Mouse (Mus musculus) heart, postnatal 0 days (tissue): ENCODE data around the gene 1700125H20Rik. TPM values are rescaled to one million over a fixed set of nuclear protein-coding genes. Genes with fewer than 3 reads are reported as not detected.

Experiments
- ATAC-seq: fragments of 200-750 bp; cut with Nextera tagmentation; 2 replicates; pipeline ENCODE4 v1.8.0; 2017; ENCODE audit warnings: low read depth, moderate number of reproducible peaks, moderate library complexity; ENCODE audit not compliant: insufficient read depth
- DNase-seq: peaks from one replicate; pipeline ENCODE4 v3.0.0-alpha.2; 2016; ENCODE audit warnings: low spot score
- H3K27ac ChIP-seq: fragments of 300-500 bp; sonication (generic); 2 replicates; pipeline ENCODE4 v1.5.1; 2014; ENCODE audit warnings: low read depth, mild to moderate bottlenecking
- H3K27me3 ChIP-seq: fragments of 300-500 bp; sonication (generic); 2 replicates; pipeline ENCODE4 v1.6.1; 2014; ENCODE audit warnings: low read length, mixed read lengths; ENCODE audit not compliant: control insufficient read depth, insufficient read depth
- H3K36me3 ChIP-seq: fragments of 300-500 bp; sonication (generic); replicated peaks from 2 replicates; pipeline ENCODE4 v1.6.1; 2014; ENCODE audit warnings: low read length, mixed read lengths; ENCODE audit not compliant: control insufficient read depth, insufficient read depth
- H3K4me1 ChIP-seq: fragments of 300-500 bp; sonication (generic); 2 replicates; pipeline ENCODE4 v1.6.1; 2014; ENCODE audit warnings: antibody characterized with exemption; ENCODE audit not compliant: control insufficient read depth, insufficient read depth
- H3K4me2 ChIP-seq: fragments of 300-500 bp; sonication (generic); 2 replicates; pipeline ENCODE4 v1.6.1; 2014; ENCODE audit warnings: low read depth, mild to moderate bottlenecking, low read length, moderate library complexity
- H3K4me3 ChIP-seq: fragments of 300-500 bp; sonication (generic); 2 replicates; pipeline ENCODE4 v1.5.1; 2014; ENCODE audit warnings: low read depth, low read length
- H3K9ac ChIP-seq: fragments of 300-500 bp; sonication (generic); replicated peaks from 2 replicates; pipeline ENCODE4 v1.6.1; 2014; ENCODE audit warnings: low read depth, low read length, mixed read lengths
- H3K9me3 ChIP-seq: fragments of 300-500 bp; sonication (generic); replicated peaks from 2 replicates; pipeline ENCODE4 v1.6.1; 2016; ENCODE audit warnings: low read length; ENCODE audit not compliant: control insufficient read depth
- CTCF ChIP-seq: IDR thresholded peaks from 2 replicates; pipeline ENCODE4 v1.5.1; 2016; ENCODE audit warnings: antibody characterized with exemption, control low read depth, low read depth
- EP300 ChIP-seq: IDR thresholded peaks from 2 replicates; pipeline ENCODE4 v1.6.1; 2016; ENCODE audit warnings: antibody characterized with exemption, low read depth
- WGBS: fragments of 180-500 bp; shearing (Covaris S2); extraction: QIAGEN DNeasy Blood & Tissue Kit; methylation state at CpG from one replicate; pipeline ENCODE4 v1.1.7; 2014; 5-methylcytosine and 5-hydroxymethylcytosine counted together
- polyA plus RNA-seq: library from polyadenylated mRNA; unstranded; fragments of >200 nt; fragmentation: Nextera tagmentation; extraction: Ambion mirVana; gene quantifications from 2 replicates; pipeline ENCODE4 v1.2.1, GENCODE M21; 2015
- total RNA-seq: library from RNA; depleted of rRNA; stranded (reverse); fragments of >200 nt; gene quantifications from 2 replicates; pipeline ENCODE4 v1.2.3, GENCODE M21; 2014; ENCODE audit warnings: low replicate concordance; rRNA removed

The 1700125H20Rik gene
- total RNA-seq (not detected in 2 replicates), polyA plus RNA-seq (0.23 and 0.36 TPM in 2 replicates)

DNA sequence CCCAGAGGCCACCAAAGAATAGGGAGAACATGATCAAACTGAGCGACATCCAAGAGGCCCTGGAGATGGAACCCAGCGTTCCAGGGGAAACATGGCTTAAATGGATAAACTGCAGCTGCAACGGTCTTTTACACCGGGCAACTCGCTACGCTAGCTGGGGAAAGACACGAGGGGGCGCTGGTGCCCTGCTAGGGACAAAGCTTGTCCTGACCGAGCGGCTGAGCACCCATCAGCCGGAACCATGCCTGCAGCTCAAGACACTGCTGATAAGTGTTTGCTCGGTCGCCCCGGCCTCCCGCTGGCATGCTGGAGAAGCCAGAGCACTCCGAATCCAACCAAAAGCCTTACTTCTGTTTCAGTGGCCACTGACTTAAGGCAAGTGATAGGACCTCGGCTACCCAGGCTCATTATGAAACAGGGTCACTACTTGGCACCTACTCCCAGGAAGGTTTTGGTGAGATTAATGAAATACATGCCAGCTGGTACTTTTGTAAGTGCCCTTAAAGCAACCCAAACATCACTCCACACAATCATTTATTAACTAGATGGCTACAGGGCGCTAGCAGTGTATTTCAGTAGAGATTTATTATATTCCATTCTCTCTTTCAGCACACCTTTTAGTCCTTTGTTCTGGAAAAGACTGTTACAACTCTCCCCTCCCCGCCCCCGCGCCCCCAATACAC, at the start of gene 1700125H20Rik:
1700125H20Rik (plus strand) TSS at position 347 of the 683 bp plus-strand sequence.
- DNase-seq (peak; percentile 78), ATAC-seq (peak; percentile 87)
- 0 out of 2 replicates have a peak, but pooled peaks cover 5% of the 10 kb centered on the region for H3K27me3 ChIP-seq
- no peak within 1 kb of the TSS for H3K27ac ChIP-seq
- no peaks in the 10 kb centered on the region for H3K36me3 ChIP-seq
- 14% methylated on average over 21 of the region's 21 CpGs for WGBS
- H3K4me2 ChIP-seq: peak within 1 kb of the TSS; percentile 52
- H3K4me3 ChIP-seq: peak within 1 kb of the TSS; percentile 22
- H3K9ac ChIP-seq: no peak within 1 kb of the TSS
- H3K9me3 ChIP-seq: no peaks in the 10 kb centered on the region
- TF ChIP-seq CTCF: peak; percentile 90
- TF ChIP-seq EP300: no peak
- no peaks in the 10 kb centered on the region for H3K4me1 ChIP-seq

DNA sequence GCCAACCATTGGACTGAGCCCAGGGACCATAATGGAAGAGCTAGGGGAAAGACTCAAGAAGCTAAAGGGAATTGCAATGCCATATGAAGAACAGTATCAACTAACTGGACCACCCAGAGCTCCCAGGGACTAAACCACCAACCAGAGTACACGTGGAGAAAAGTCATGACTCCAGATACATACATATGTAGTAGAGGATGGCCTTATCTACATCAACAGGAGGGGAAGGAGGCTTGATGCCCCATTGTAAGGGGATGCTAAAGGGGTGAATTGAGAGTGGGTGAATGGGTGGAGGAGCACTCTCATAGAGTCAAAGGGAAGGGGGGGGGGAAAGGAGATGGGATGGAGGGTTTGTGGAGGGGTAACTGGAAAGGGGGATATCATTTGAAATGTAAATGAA, 48.1 kb upstream of the 1700125H20Rik start:
- Histone ChIP-seq H3K9me3 (no peaks in the 10 kb centered on the region), H3K36me3 (peaks cover 4% of the 10 kb centered on the region; the same call in 1 of the 2 replicates), H3K4me1 (0 out of 2 replicates have a peak, but pooled peaks cover 5% of the 10 kb centered on the region), H3K9ac (no peak overlapping the region), H3K27ac (no peak overlapping the region), H3K27me3 (no peaks in the 10 kb centered on the region), H3K4me2 (no peak overlapping the region), H3K4me3 (no peak overlapping the region)
- WGBS: 75% methylated on average over 1 of the region's 1 CpGs
- DNase-seq (no peak), ATAC-seq (no peak)
- TF ChIP-seq EP300: no peak

DNA sequence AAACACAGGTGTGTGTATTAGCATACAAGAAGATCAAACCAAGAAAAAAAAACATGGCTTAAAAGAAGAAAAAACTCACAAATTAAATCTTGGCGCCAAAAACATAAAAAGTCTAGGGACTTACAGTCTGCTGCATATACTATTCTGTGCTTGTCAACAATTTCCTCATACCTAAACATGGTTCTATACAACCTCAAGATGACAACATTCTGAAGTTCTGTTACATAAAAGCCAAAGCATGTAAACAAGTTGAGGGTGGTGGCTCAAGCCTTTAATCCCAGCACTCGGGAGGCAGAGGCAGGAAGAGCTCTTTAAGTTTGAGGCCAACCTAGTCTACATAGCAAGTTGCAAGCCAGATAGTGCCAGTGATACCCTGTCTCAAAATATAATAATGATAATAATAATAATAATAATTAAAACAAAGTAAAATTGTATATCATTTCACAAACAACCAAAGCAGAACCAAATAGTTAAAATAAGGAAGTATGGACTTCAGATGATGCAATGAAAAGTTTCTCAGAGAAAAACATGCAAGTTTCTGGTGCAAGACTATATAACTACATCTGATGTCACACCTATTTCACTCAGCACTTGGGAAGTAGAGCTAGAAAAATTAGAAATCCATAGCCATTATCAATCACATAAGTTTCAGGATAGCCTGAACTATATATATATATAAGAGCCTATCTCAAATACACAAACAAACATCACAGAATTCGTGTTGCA, 46.8 kb upstream of the 1700125H20Rik start:
- ATAC-seq (no peak), DNase-seq (no peak)
- Histone ChIP-seq H3K4me1 (0 out of 2 replicates have a peak, but pooled peaks cover 5% of the 10 kb centered on the region), H3K36me3 (peaks cover 4% of the 10 kb centered on the region; the same call in 1 of the 2 replicates), H3K27me3 (no peaks in the 10 kb centered on the region), H3K27ac (no peak overlapping the region), H3K9me3 (no peaks in the 10 kb centered on the region), H3K4me2 (no peak overlapping the region), H3K4me3 (no peak overlapping the region), H3K9ac (no peak overlapping the region)
- WGBS: 79% methylated on average over 3 of the region's 3 CpGs
- TF ChIP-seq CTCF (no peak), EP300 (no peak)

- ATAC-seq: no peak
- Histone ChIP-seq H3K36me3 (no peaks in the 10 kb centered on the region), H3K9me3 (no peaks in the 10 kb centered on the region), H3K9ac (no peak overlapping the region), H3K4me1 (0 out of 2 replicates have a peak, but pooled peaks cover 5% of the 10 kb centered on the region), H3K4me3 (no peak overlapping the region), H3K27ac (no peak overlapping the region), H3K4me2 (no peak overlapping the region), H3K27me3 (no peaks in the 10 kb centered on the region)
- TF ChIP-seq CTCF (no peak), EP300 (no peak)
- 56% methylated on average over 2 of the region's 2 CpGs for WGBS
- no peak for DNase-seq
Measured at GRCm38 (mm10) chr11:85126257-85127102, 43.7 kb upstream of the 1700125H20Rik start.

DNA sequence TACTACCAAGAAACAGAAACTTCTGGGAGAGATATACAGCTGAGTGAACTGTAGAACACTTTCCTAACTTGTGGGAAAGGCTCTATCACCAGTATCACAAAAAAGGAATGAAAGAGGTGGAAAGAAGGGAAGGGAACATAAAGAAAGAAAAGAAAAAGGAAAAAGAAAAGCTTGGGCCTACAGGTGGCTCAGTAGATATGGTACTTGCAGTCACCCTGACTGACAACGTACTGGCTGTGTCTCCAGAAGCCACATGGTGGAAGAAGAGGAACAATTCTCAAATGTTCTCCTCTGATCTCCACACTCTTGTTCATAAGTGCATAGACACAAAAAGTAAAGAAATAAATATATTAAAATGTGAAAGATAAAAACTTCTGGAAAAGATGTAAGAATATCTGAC, 41.3 kb upstream of the 1700125H20Rik start:
- TF ChIP-seq CTCF (no peak), EP300 (no peak)
- no peak overlapping the region for H3K4me3 ChIP-seq
- 81% methylated on average over 1 of the region's 1 CpGs for WGBS
- no peaks in the 10 kb centered on the region for H3K9me3 ChIP-seq
- H3K4me2 ChIP-seq: no peak overlapping the region
- no peaks in the 10 kb centered on the region for H3K27me3 ChIP-seq
- no peak overlapping the region for H3K9ac ChIP-seq
- H3K4me1 ChIP-seq: 0 out of 2 replicates have a peak, but pooled peaks cover 5% of the 10 kb centered on the region
- DNase-seq (no peak), ATAC-seq (no peak)
- no peaks in the 10 kb centered on the region for H3K36me3 ChIP-seq
- H3K27ac ChIP-seq: no peak overlapping the region
